Mouse (Mus musculus): ENCODE data around the gene Galk2.

Galk2 gene

GRCm38 (mm10) chr2:125900797-125901410, 42.0 kb downstream of the Galk2 start:
- no peak for DNase-seq (ENCODE audit: low spot score in 2 of 2)

- DNase-seq (ENCODE audit: low spot score in 2 of 2), result no peak
These were observed 42.5 kb downstream of the Galk2 start for GRCm38 (mm10) chr2:125901426-125901825.

GRCm38 (mm10) chr2:125906407-125907066, 47.6 kb downstream of the Galk2 start:
- DNase-seq (ENCODE audit: low spot score in 2 of 2), result no peak

- DNase-seq (ENCODE audit: low spot score in 2 of 2), result no peak
These were observed 48.8 kb downstream of the Galk2 start for GRCm38 (mm10) chr2:125907580-125908255.

- DNase-seq (ENCODE audit: low spot score in 2 of 2), result no peak
These were observed 55.3 kb downstream of the Galk2 start for GRCm38 (mm10) chr2:125914167-125914566.

- DNase-seq (ENCODE audit: low spot score in 2 of 2), result no peak
These were observed 55.8 kb downstream of the Galk2 start for GRCm38 (mm10) chr2:125914713-125915112.

- DNase-seq (ENCODE audit: low spot score in 2 of 2), result no peak
These were observed 57.9 kb downstream of the Galk2 start for GRCm38 (mm10) chr2:125916652-125917296.

GRCm38 (mm10) chr2:125917297-125917679, 58.4 kb downstream of the Galk2 start:
- DNase-seq (ENCODE audit: low spot score in 2 of 2), result no peak

- no peak for DNase-seq (ENCODE audit: low spot score in 2 of 2)
These were observed 62.4 kb downstream of the Galk2 start for GRCm38 (mm10) chr2:125921273-125921672.

GRCm38 (mm10) chr2:125922149-125922548, 63.2 kb downstream of the Galk2 start:
- DNase-seq (ENCODE audit: low spot score in 2 of 2), result no peak

GRCm38 (mm10) chr2:125922877-125923276, 64.0 kb downstream of the Galk2 start:
- no peak for DNase-seq (ENCODE audit: low spot score in 2 of 2)

GRCm38 (mm10) chr2:125923346-125923745, 64.4 kb downstream of the Galk2 start:
- DNase-seq (ENCODE audit: low spot score in 2 of 2), result no peak

- no peak for DNase-seq (ENCODE audit: low spot score in 2 of 2)
These were observed 65.6 kb downstream of the Galk2 start for GRCm38 (mm10) chr2:125924554-125924953.

- no peak for DNase-seq (ENCODE audit: low spot score in 2 of 2)
These were observed 66.2 kb downstream of the Galk2 start for GRCm38 (mm10) chr2:125925081-125925480.

GRCm38 (mm10) chr2:125929396-125929795, 70.5 kb downstream of the Galk2 start:
- no peak for DNase-seq (ENCODE audit: low spot score in 2 of 2)

GRCm38 (mm10) chr2:125929872-125930271, 71.0 kb downstream of the Galk2 start:
- DNase-seq (ENCODE audit: low spot score in 2 of 2), result no peak

GRCm38 (mm10) chr2:125931193-125931592, 72.3 kb downstream of the Galk2 start:
- no peak for DNase-seq (ENCODE audit: low spot score in 2 of 2)

- no peak for DNase-seq (ENCODE audit: low spot score in 2 of 2)
These were observed 73.8 kb downstream of the Galk2 start for GRCm38 (mm10) chr2:125932734-125933133.

GRCm38 (mm10) chr2:125933977-125934376, 75.1 kb downstream of the Galk2 start:
- no peak for DNase-seq (ENCODE audit: low spot score in 2 of 2)

- DNase-seq (ENCODE audit: low spot score in 2 of 2), result no peak
These were observed 77.5 kb downstream of the Galk2 start for GRCm38 (mm10) chr2:125936396-125936795.

- DNase-seq (ENCODE audit: low spot score in 2 of 2), result no peak
These were observed 80.2 kb downstream of the Galk2 start for GRCm38 (mm10) chr2:125938993-125939642.
